Mouse (Mus musculus) heart, embryonic 10.5 days (tissue): ENCODE results near the gene Rpe. TPM values are rescaled to one million over a fixed set of nuclear protein-coding genes. Genes with fewer than 3 reads are reported as not detected.
"Not testable (repeated sequence)": the region's sequence is repeated elsewhere in the genome, so short reads cannot be mapped to it uniquely, and the experiment has no call there.

Experiments used
- DNase-seq: peaks from one replicate; pipeline ENCODE4 v3.0.0-alpha.2; 2017; ENCODE audit warnings: low spot score
- H3K27ac ChIP-seq: fragments of 300-500 bp; sonication (generic); 2 replicates; pipeline ENCODE4 v1.5.1; 2016; ENCODE audit warnings: mild to moderate bottlenecking
- H3K27me3 ChIP-seq: fragments of 300-500 bp; sonication (generic); 2 replicates; pipeline ENCODE4 v1.6.1; 2016; ENCODE audit warnings: mild to moderate bottlenecking; ENCODE audit not compliant: poor library complexity, insufficient read depth, severe bottlenecking
- H3K36me3 ChIP-seq: fragments of 300-500 bp; sonication (generic); 2 replicates; pipeline ENCODE4 v1.6.1; 2016; ENCODE audit warnings: mild to moderate bottlenecking, moderate library complexity
- H3K4me1 ChIP-seq: fragments of 300-500 bp; sonication (generic); 2 replicates; pipeline ENCODE4 v1.6.1; 2016; ENCODE audit warnings: mild to moderate bottlenecking
- H3K4me3 ChIP-seq: fragments of 300-500 bp; sonication (generic); 2 replicates; pipeline ENCODE4 v1.5.1; 2016; ENCODE audit warnings: mild to moderate bottlenecking, moderate library complexity
- H3K9me3 ChIP-seq: fragments of 300-500 bp; sonication (generic); 2 replicates; pipeline ENCODE4 v1.6.1; 2016; ENCODE audit warnings: mild to moderate bottlenecking, moderate library complexity
- WGBS: fragments of 180-500 bp; shearing (Covaris S2); methylation state at CpG from one replicate; pipeline ENCODE4 v1.1.7; 2016; 5-methylcytosine and 5-hydroxymethylcytosine counted together
- polyA plus RNA-seq: library from polyadenylated mRNA; unstranded; fragments of >200 nt; fragmentation: Nextera tagmentation; extraction: Ambion mirVana; gene quantifications from 2 replicates; pipeline ENCODE4 v1.2.1, GENCODE M21; 2016

Rpe gene
- polyA plus RNA-seq, 1 experiment from 2014 or later: 42.0 TPM

GRCm38 (mm10) chr1:66699630-66700029 is 1.0 kb upstream of the Rpe start:
- not testable (repeated sequence) for H3K4me3 ChIP-seq, H3K27me3 ChIP-seq, H3K27ac ChIP-seq, H3K36me3 ChIP-seq, H3K9me3 ChIP-seq, DNase-seq
- peaks cover 18% of the 10 kb centered on the region for H3K4me1 ChIP-seq
- 84% methylated on average over 10 of the region's 10 CpGs for WGBS

- Histone ChIP-seq H3K9me3 (no peaks in the 10 kb centered on the region), H3K4me1 (peaks cover 18% of the 10 kb centered on the region), H3K27me3 (no peaks in the 10 kb centered on the region), H3K36me3 (no peaks in the 10 kb centered on the region), H3K27ac (peak overlapping the region; percentile 90; the same call in 1 of the 2 replicates), H3K4me3 (peak overlapping the region; percentile 88)
- 49% methylated on average over 5 of the region's 5 CpGs for WGBS
- no peak for DNase-seq
Observed at GRCm38 (mm10) chr1:66700149-66700692, 410 bp upstream of the Rpe start.

- no peaks in the 10 kb centered on the region for H3K9me3 ChIP-seq
- peaks cover 3% of the 10 kb centered on the region for H3K36me3 ChIP-seq
- DNase-seq: no peak
- peak overlapping the region; percentile 88 for H3K4me3 ChIP-seq
- H3K4me1 ChIP-seq: peaks cover 18% of the 10 kb centered on the region
- H3K27ac ChIP-seq: peak overlapping the region; percentile 90
- WGBS: 30% methylated on average over 2 of the region's 2 CpGs
- H3K27me3 ChIP-seq: no peaks in the 10 kb centered on the region
Observed at GRCm38 (mm10) chr1:66701576-66701940, 927 bp downstream of the Rpe start.

GRCm38 (mm10) chr1:66702623-66703345 is 2.2 kb downstream of the Rpe start:
- 75% methylated on average over 4 of the region's 4 CpGs for WGBS
- Histone ChIP-seq H3K27me3 (no peaks in the 10 kb centered on the region), H3K4me1 (peaks cover 18% of the 10 kb centered on the region), H3K9me3 (no peaks in the 10 kb centered on the region), H3K36me3 (peaks cover 12% of the 10 kb centered on the region), H3K27ac (no peak overlapping the region), H3K4me3 (no peak overlapping the region)
- no peak for DNase-seq

- Histone ChIP-seq H3K36me3 (peaks cover 26% of the 10 kb centered on the region), H3K27ac (no peak overlapping the region)
- WGBS: 47% methylated on average over 6 of the region's 6 CpGs
Observed at GRCm38 (mm10) chr1:66704523-66704922, 3.9 kb downstream of the Rpe start.

GRCm38 (mm10) chr1:66712859-66713258 is 12.2 kb downstream of the Rpe start:
- no peaks in the 10 kb centered on the region for H3K9me3 ChIP-seq
- 91% methylated on average over 3 of the region's 3 CpGs for WGBS
- no peak for DNase-seq
- H3K27ac ChIP-seq: no peak overlapping the region
- no peaks in the 10 kb centered on the region for H3K4me1 ChIP-seq
- H3K27me3 ChIP-seq: no peaks in the 10 kb centered on the region
- no peak overlapping the region for H3K4me3 ChIP-seq
- peaks cover 55% of the 10 kb centered on the region for H3K36me3 ChIP-seq

More at GRCm38 (mm10) chr1:66704523-66704922, 3.9 kb downstream of the Rpe start:
- no peaks in the 10 kb centered on the region for H3K27me3 ChIP-seq
- peaks cover 18% of the 10 kb centered on the region for H3K4me1 ChIP-seq
- no peak overlapping the region for H3K4me3 ChIP-seq
- no peak for DNase-seq
- H3K9me3 ChIP-seq: no peaks in the 10 kb centered on the region

GRCm38 (mm10) chr1:66730581-66730980 is 29.9 kb downstream of the Rpe start:
- H3K36me3 ChIP-seq: peaks cover 17% of the 10 kb centered on the region
- H3K27me3 ChIP-seq: no peaks in the 10 kb centered on the region
- H3K27ac ChIP-seq: no peak overlapping the region
- no peaks in the 10 kb centered on the region for H3K4me1 ChIP-seq
- WGBS: 68% methylated on average over 1 of the region's 1 CpGs
- no peak for DNase-seq
- no peak overlapping the region for H3K4me3 ChIP-seq
- H3K9me3 ChIP-seq: no peaks in the 10 kb centered on the region

GRCm38 (mm10) chr1:66768764-66769163 is 68.1 kb downstream of the Rpe start:
- H3K36me3 ChIP-seq: peaks cover 16% of the 10 kb centered on the region; the same call in 1 of the 2 replicates
- 90% methylated on average over 1 of the region's 1 CpGs for WGBS
- H3K27me3 ChIP-seq: no peaks in the 10 kb centered on the region
- no peaks in the 10 kb centered on the region for H3K4me1 ChIP-seq
- no peak for DNase-seq
- no peaks in the 10 kb centered on the region for H3K9me3 ChIP-seq
- H3K4me3 ChIP-seq: no peak overlapping the region
- no peak overlapping the region for H3K27ac ChIP-seq

Other genes with a start within 250 kb of the Rpe start
- 0.14 TPM in 1 of 2 replicates, not detected in the other for gene Unc80, start 232.5 kb upstream of the Rpe start, polyA plus RNA-seq
- gene Kansl1l, start 116.7 kb downstream of the Rpe start, polyA plus RNA-seq: 7.1 and 10.2 TPM in 2 replicates
- 124 and 196 TPM in 2 replicates for gene Acadl, start 162.4 kb downstream of the Rpe start, polyA plus RNA-seq
- gene Myl1, start 244.6 kb downstream of the Rpe start, polyA plus RNA-seq: 636 and 812 TPM in 2 replicates